Mouse (Mus musculus) CH12.LX (cell line): ENCODE data around the gene Cops2. TPM values are rescaled to one million over a fixed set of nuclear protein-coding genes. Genes with fewer than 3 reads are reported as not detected.

ENCODE experiments used
- DNase-seq: peaks from one replicate; pipeline ENCODE4 v3.0.0-alpha.2; 2013; ENCODE audit errors: extremely low read depth
- H3K27ac ChIP-seq: 2 replicates; pipeline ENCODE4 v1.5.1; 2012; ENCODE audit warnings: low read depth, mild to moderate bottlenecking, control low read depth, moderate library complexity; ENCODE audit not compliant: insufficient read depth
- H3K27me3 ChIP-seq: replicated peaks from 2 replicates; pipeline ENCODE3; 2012; ENCODE audit warnings: inconsistent platforms
- H3K36me3 ChIP-seq, 2 experiments: replicated peaks in 1 of 2; 2 replicates each; pipeline versions ENCODE3 to v1.6.1; 2012; ENCODE audit warnings: inconsistent platforms in 1 of 2, low read length in 1 of 2, mild to moderate bottlenecking in 1 of 2, mixed read lengths in 1 of 2, moderate library complexity in 1 of 2; ENCODE audit not compliant: control insufficient read depth in 1 of 2, insufficient read depth in 1 of 2
- H3K4me1 ChIP-seq, 2 experiments: 2 replicates each; pipeline ENCODE4 v1.6.1; 2012; ENCODE audit warnings: inconsistent platforms in 1 of 2, moderate library complexity in 1 of 2; ENCODE audit not compliant: insufficient read depth in 2 of 2, control insufficient read depth in 1 of 2
- H3K4me2 ChIP-seq: 2 replicates; pipeline ENCODE4 v1.6.1; 2012; ENCODE audit warnings: low read depth, mild to moderate bottlenecking, control low read depth; ENCODE audit not compliant: poor library complexity, insufficient read depth, severe bottlenecking
- H3K4me3 ChIP-seq, 3 experiments: fragments of 150-350 bp in 1 of 3; sonication (generic) in 1 of 3; replicated peaks in 1 of 3; 2 replicates each; pipeline versions ENCODE3 to v1.5.1; 2011 to 2012; ENCODE audit warnings: low read depth in 2 of 3, low read length in 2 of 3, mild to moderate bottlenecking in 2 of 3, moderate library complexity in 2 of 3, control low read depth in 1 of 3, improper control_type of control experiment in 1 of 3, inconsistent platforms in 1 of 3, mixed read lengths in 1 of 3; ENCODE audit not compliant: poor library complexity in 1 of 3
- H3K79me2 ChIP-seq: replicated peaks from 2 replicates; pipeline ENCODE4 v1.6.1; 2012; ENCODE audit warnings: mild to moderate bottlenecking, moderate library complexity; ENCODE audit not compliant: control insufficient read depth, poor library complexity, insufficient read depth, severe bottlenecking; ENCODE audit errors: extremely low read depth
- H3K9ac ChIP-seq: 2 replicates; pipeline ENCODE4 v1.6.1; 2012; ENCODE audit warnings: low read depth, mild to moderate bottlenecking, control low read depth, moderate library complexity; ENCODE audit not compliant: insufficient read depth
- H3K9me3 ChIP-seq: replicated peaks from 2 replicates; pipeline ENCODE3; 2012; ENCODE audit warnings: low read length, inconsistent platforms, mixed read lengths
- BHLHE40 ChIP-seq: IDR thresholded peaks from 2 replicates; pipeline ENCODE4 v1.6.1; 2011; ENCODE audit warnings: mild to moderate bottlenecking, low read depth, low read length, improper control_type of control experiment
- CTCF ChIP-seq, 2 experiments: IDR thresholded peaks in 1 of 2; conservative IDR thresholded peaks in 1 of 2; 2 replicates each; pipeline ENCODE4 v1.5.1; 2011 to 2012; ENCODE audit warnings: low read depth in 2 of 2, low read length in 2 of 2, improper control_type of control experiment in 1 of 2, inconsistent platforms in 1 of 2, mild to moderate bottlenecking in 1 of 2, moderate library complexity in 1 of 2
- EP300 ChIP-seq: IDR thresholded peaks from 2 replicates; pipeline ENCODE4 v1.6.1; 2011; ENCODE audit warnings: low read length, improper control_type of control experiment
- JUND ChIP-seq: conservative IDR thresholded peaks from 2 replicates; pipeline ENCODE4 v1.6.1; 2011; ENCODE audit warnings: low read depth, low read length, improper control_type of control experiment
- MAZ ChIP-seq: IDR thresholded peaks from 2 replicates; pipeline ENCODE4 v1.6.1; 2012; ENCODE audit warnings: low read depth, mild to moderate bottlenecking, inconsistent platforms, low read length, improper control_type of control experiment, moderate library complexity
- MEF2A ChIP-seq: IDR thresholded peaks from 2 replicates; pipeline ENCODE4 v1.6.1; 2014; ENCODE audit warnings: low read depth, mild to moderate bottlenecking, inconsistent platforms, low read length, improper control_type of control experiment, borderline replicate concordance
- MXI1 ChIP-seq: IDR thresholded peaks from 2 replicates; pipeline ENCODE4 v1.6.1; 2011; ENCODE audit warnings: mild to moderate bottlenecking, low read depth, low read length, improper control_type of control experiment
- NELFE ChIP-seq: IDR thresholded peaks from 2 replicates; pipeline ENCODE4 v1.6.1; 2011; ENCODE audit warnings: low read depth, low read length, improper control_type of control experiment
- RAD21 ChIP-seq: IDR thresholded peaks from 2 replicates; pipeline ENCODE4 v1.6.1; 2011; ENCODE audit warnings: low read depth, mild to moderate bottlenecking, low read length, improper control_type of control experiment, moderate library complexity
- TCF12 ChIP-seq: IDR thresholded peaks from 2 replicates; pipeline ENCODE4 v1.6.1; 2014; ENCODE audit warnings: low read depth, mild to moderate bottlenecking, inconsistent platforms, low read length, improper control_type of control experiment
- UBTF ChIP-seq: IDR thresholded peaks from 2 replicates; pipeline ENCODE4 v1.6.1; 2012; ENCODE audit warnings: low read depth, mild to moderate bottlenecking, inconsistent platforms, low read length, improper control_type of control experiment, moderate library complexity
- USF1 ChIP-seq: IDR thresholded peaks from 2 replicates; pipeline ENCODE4 v1.6.1; 2014; ENCODE audit warnings: low read depth, mild to moderate bottlenecking, inconsistent platforms, low read length, improper control_type of control experiment
- ZC3H11A ChIP-seq: IDR thresholded peaks from 2 replicates; pipeline ENCODE4 v1.6.1; 2012; ENCODE audit warnings: low read depth, mild to moderate bottlenecking, inconsistent platforms, low read length, improper control_type of control experiment
- ZMIZ1 ChIP-seq: IDR thresholded peaks from 2 replicates; pipeline ENCODE4 v1.6.1; 2012; ENCODE audit warnings: low read depth, mild to moderate bottlenecking, inconsistent platforms, low read length, improper control_type of control experiment
- ZNF384 ChIP-seq: IDR thresholded peaks from 2 replicates; pipeline ENCODE4 v1.6.1; 2012; ENCODE audit warnings: low read depth, low read length, improper control_type of control experiment, inconsistent platforms
- dilution Hi-C: fragments of 300-500 bp; cut with MboI; formaldehyde crosslinking; loops from 2 replicates; pipeline ENCODE4 v1.14.3; 2020; ENCODE audit warnings: low sequenced_read_pairs; ENCODE audit not compliant: extremely low pct_unique_long_range_greater_than_20kb, extremely low pct_ligation_motif_present
- in situ Hi-C: fragments of 300-500 bp; cut with MboI; formaldehyde crosslinking; loops from 3 replicates; pipeline ENCODE4 v1.14.3; 2019; ENCODE audit warnings: low sequenced_read_pairs, low pct_ligation_motif_present, low pct_unique_long_range_greater_than_20kb, mixed read lengths
- polyA plus RNA-seq: library from polyadenylated mRNA; unstranded; fragments of >175 nt; gene quantifications from 2 replicates; pipeline ENCODE4 v1.2.1, GENCODE M21; 2012; ENCODE audit warnings: low read depth; ENCODE audit not compliant: insufficient read length
- total RNA-seq, 2 experiments: library from RNA; depleted of rRNA; stranded (reverse); fragments of 300-350 nt in 1 of 2; fragments of >200 nt in 1 of 2; gene quantifications; 2 replicates each; pipeline ENCODE4 v1.2.3; 2012 to 2014

The Cops2 gene
- total and polyA plus RNA-seq, 3 experiments: 63.5 to 313 (median 124) TPM

- Histone ChIP-seq H3K27me3 (no peaks in the 10 kb centered on the region), H3K4me1 (peaks cover 2 to 57% of the 10 kb centered on the region in 2 experiments)
Measured at GRCm38 (mm10) chr2:125788785-125789184, 70.2 kb downstream of the Cops2 start.

GRCm38 (mm10) chr2:125788351-125788750 lies 70.6 kb downstream of the Cops2 start:
- dilution Hi-C loops: no loop called here
- no peaks in the 10 kb centered on the region for H3K27me3 ChIP-seq
- no peak for DNase-seq

More at GRCm38 (mm10) chr2:125788785-125789184, 70.2 kb downstream of the Cops2 start:
- H3K9ac ChIP-seq: no peak overlapping the region
- dilution Hi-C loops (no loop called here), in situ Hi-C loops (no loop called here)
- H3K36me3 ChIP-seq: no peaks in the 10 kb centered on the region
- H3K27ac ChIP-seq: no peak overlapping the region
- no peak overlapping the region for H3K4me3 ChIP-seq
- H3K4me2 ChIP-seq: no peak overlapping the region
- no peak for DNase-seq
- H3K9me3 ChIP-seq: no peaks in the 10 kb centered on the region
- no peaks in the 10 kb centered on the region for H3K79me2 ChIP-seq
- TF ChIP-seq MEF2A: no peak
- TF ChIP-seq EP300: no peak
- TF ChIP-seq NELFE: no peak
- TF ChIP-seq USF1: no peak
- TF ChIP-seq UBTF: no peak
- no peak for TF ChIP-seq MAZ
- no peak for TF ChIP-seq ZMIZ1
- no peak for TF ChIP-seq CTCF (conservative IDR thresholded peaks at IDR 0.05 in 1 of 2, IDR thresholded peaks at IDR 0.05 in 1 of 2; ENCODE audit: low read depth in 2 of 2, low read length in 2 of 2)
- no peak for TF ChIP-seq BHLHE40

GRCm38 (mm10) chr2:125785021-125785420 lies 73.9 kb downstream of the Cops2 start:
- H3K9me3 ChIP-seq: no peaks in the 10 kb centered on the region
- peaks cover 0 to 4% of the 10 kb centered on the region in 2 experiments for H3K36me3 ChIP-seq
- dilution Hi-C loops: no loop called here
- H3K27me3 ChIP-seq: no peaks in the 10 kb centered on the region
- peaks cover 16% of the 10 kb centered on the region; the same call in 1 of the 2 replicates for H3K79me2 ChIP-seq
- TF ChIP-seq CTCF (conservative IDR thresholded peaks at IDR 0.05 in 1 of 2, IDR thresholded peaks at IDR 0.05 in 1 of 2; ENCODE audit: low read depth in 2 of 2, low read length in 2 of 2): peak in 1 of 2 experiments; percentile 16; a peak in 1 of 4 replicates
- TF ChIP-seq RAD21: peak; percentile 7; the same call in 1 of the 2 replicates
- no peak for TF ChIP-seq JUND
- TF ChIP-seq MEF2A: no peak
- no peak for TF ChIP-seq TCF12
- no peak for TF ChIP-seq BHLHE40
- no peak for TF ChIP-seq MXI1
- no peak for TF ChIP-seq ZC3H11A
- no peak for DNase-seq
- in situ Hi-C loops: no loop called here
- no peak overlapping the region for H3K27ac ChIP-seq
- H3K4me3 ChIP-seq: no peak overlapping the region
- no peak overlapping the region for H3K4me2 ChIP-seq
- peaks cover 5 to 51% of the 10 kb centered on the region in 2 experiments; a peak in 3 of 4 replicates for H3K4me1 ChIP-seq
- no peak overlapping the region for H3K9ac ChIP-seq

More at GRCm38 (mm10) chr2:125788351-125788750, 70.6 kb downstream of the Cops2 start:
- H3K79me2 ChIP-seq: no peaks in the 10 kb centered on the region
- H3K4me1 ChIP-seq: peaks cover 2 to 58% of the 10 kb centered on the region in 2 experiments
- H3K9me3 ChIP-seq: no peaks in the 10 kb centered on the region
- H3K4me3 ChIP-seq: no peak overlapping the region
- TF ChIP-seq MEF2A (no peak), ZNF384 (0 out of 2 replicates have a peak, but pooled peaks have one; percentile 34)
- no peaks in the 10 kb centered on the region for H3K36me3 ChIP-seq
- H3K9ac ChIP-seq: no peak overlapping the region
- H3K4me2 ChIP-seq: no peak overlapping the region
- no peak overlapping the region for H3K27ac ChIP-seq
- in situ Hi-C loops: no loop called here
